Mouse (Mus musculus) stomach, postnatal 0 days (tissue): ENCODE measurements around the gene Gm21732. TPM values are rescaled to one million over a fixed set of nuclear protein-coding genes. Genes with fewer than 3 reads are reported as not detected.
"Not testable (repeated sequence)": the region's sequence is repeated elsewhere in the genome, so short reads cannot be mapped to it uniquely, and the experiment has no call there.

Experiments used
- ATAC-seq: fragments of 200-750 bp; cut with Nextera tagmentation; 2 replicates; pipeline ENCODE4 v1.8.0; 2017; ENCODE audit not compliant: low FRiP score, low TSS enrichment
- DNase-seq: peaks from one replicate; pipeline ENCODE4 v3.0.0-alpha.2; 2016; ENCODE audit warnings: low spot score
- H3K27ac ChIP-seq: fragments of 300-500 bp; sonication (generic); replicated peaks from 2 replicates; pipeline ENCODE4 v1.5.1; 2014; ENCODE audit warnings: mild to moderate bottlenecking, control low read depth
- H3K27me3 ChIP-seq: fragments of 300-500 bp; sonication (generic); 2 replicates; pipeline ENCODE4 v1.6.1; 2014; ENCODE audit warnings: low read length; ENCODE audit not compliant: control insufficient read depth, insufficient read depth
- H3K36me3 ChIP-seq: fragments of 300-500 bp; sonication (generic); 2 replicates; pipeline ENCODE4 v1.6.1; 2014; ENCODE audit warnings: low read length, mixed read lengths; ENCODE audit not compliant: control insufficient read depth, insufficient read depth
- H3K4me1 ChIP-seq: fragments of 300-500 bp; sonication (generic); replicated peaks from 2 replicates; pipeline ENCODE4 v1.6.1; 2014; ENCODE audit warnings: antibody characterized with exemption; ENCODE audit not compliant: control insufficient read depth, insufficient read depth
- H3K4me2 ChIP-seq: fragments of 300-500 bp; sonication (generic); replicated peaks from 2 replicates; pipeline ENCODE4 v1.6.1; 2014; ENCODE audit warnings: low read depth, mild to moderate bottlenecking, control low read depth, moderate library complexity
- H3K4me3 ChIP-seq: fragments of 300-500 bp; sonication (generic); 2 replicates; pipeline ENCODE4 v1.5.1; 2014; ENCODE audit warnings: low read depth, low read length, control low read depth
- H3K9ac ChIP-seq: fragments of 300-500 bp; sonication (generic); 2 replicates; pipeline ENCODE4 v1.6.1; 2014; ENCODE audit warnings: mild to moderate bottlenecking, low read length, control low read depth, mixed read lengths
- H3K9me3 ChIP-seq: fragments of 300-500 bp; sonication (generic); 2 replicates; pipeline ENCODE4 v1.6.1; 2016; ENCODE audit warnings: low read length; ENCODE audit not compliant: control insufficient read depth
- WGBS: fragments of 180-500 bp; shearing (Covaris S2); extraction: QIAGEN DNeasy Blood & Tissue Kit; methylation state at CpG from one replicate; pipeline ENCODE4 v1.1.7; 2014; 5-methylcytosine and 5-hydroxymethylcytosine counted together
- polyA plus RNA-seq: library from polyadenylated mRNA; unstranded; fragments of >200 nt; fragmentation: Nextera tagmentation; extraction: Ambion mirVana; gene quantifications from 2 replicates; pipeline ENCODE4 v1.2.1, GENCODE M21; 2015

Gene Gm21732
- polyA plus RNA-seq = not detected in 2 replicates

DNA sequence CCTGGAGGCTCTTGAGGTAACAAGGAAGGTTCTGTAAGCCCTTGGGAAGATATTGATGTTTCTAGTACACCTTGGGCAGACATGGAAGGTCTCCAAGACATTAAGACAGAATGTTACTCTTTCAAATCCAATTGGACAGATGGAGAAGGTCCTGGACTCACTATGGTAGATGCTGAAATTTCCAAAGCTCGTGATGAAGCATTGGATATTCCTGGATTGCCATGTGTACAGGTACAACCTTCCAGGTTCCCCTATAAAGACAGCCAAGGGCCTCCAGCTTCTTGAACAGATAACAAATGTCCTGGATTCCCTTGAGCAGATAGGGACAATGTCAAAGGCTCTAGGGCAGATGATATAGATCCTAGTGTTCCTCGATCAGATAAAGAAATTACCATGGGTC, at the start of gene Gm21732:
Gene Gm21732 (minus strand): TSS at position 101 of the 400 bp plus-strand sequence.
- H3K4me1 ChIP-seq, H3K4me2 ChIP-seq, H3K9ac ChIP-seq, DNase-seq, ATAC-seq, H3K27me3 ChIP-seq, H3K4me3 ChIP-seq, H3K27ac ChIP-seq, H3K9me3 ChIP-seq, H3K36me3 ChIP-seq: not testable (repeated sequence)
- WGBS = no CpG with 5 or more reads among the region's 2 CpGs

Other genes starting within 250 kb of the Gm21732 start
- not detected in 2 replicates for gene Gm20897, start 73.5 kb downstream of the Gm21732 start, polyA plus RNA-seq